Mouse (Mus musculus) kidney, adult 2 months (tissue): ENCODE measurements around the gene Catsper1.

ENCODE experiments used
- CTCF ChIP-seq: fragments of 200-500 bp; conservative IDR thresholded peaks from 2 replicates; pipeline ENCODE4 v1.5.1; 2011; ENCODE audit warnings: low read depth, mild to moderate bottlenecking, control low read depth, low read length, moderate library complexity, mixed read lengths; ENCODE audit not compliant: insufficient read depth, insufficient read length
- POLR2A ChIP-seq: fragments of 200-500 bp; IDR thresholded peaks from one replicate; pipeline ENCODE4 v1.6.1; 2011; ENCODE audit warnings: low read depth, low read length, control low read depth

- TF ChIP-seq CTCF (no peak), POLR2A (no peak)
Measured at GRCm38 (mm10) chr19:5392892-5393291, 57.4 kb downstream of the Catsper1 start.
